Mouse (Mus musculus): ENCODE data around the gene Fgb. TPM values are rescaled to one million over a fixed set of nuclear protein-coding genes. Genes with fewer than 3 reads are reported as not detected.

The Fgb gene
- total RNA-seq, 2 experiments from 2014 or later: not detected

- no peak for DNase-seq (ENCODE audit: low spot score in 2 of 2)
Observed at GRCm38 (mm10) chr3:83030331-83030730, 19.3 kb downstream of the Fgb start.

GRCm38 (mm10) chr3:83027546-83028251 lies 22.0 kb downstream of the Fgb start:
- no peak for DNase-seq (ENCODE audit: low spot score in 2 of 2)

GRCm38 (mm10) chr3:83025475-83026301 lies 24.0 kb downstream of the Fgb start, which contains the start of gene Fga:
Gene Fga, plus strand, starts transcription at chr3:83026076.
- DNase-seq (ENCODE audit: low spot score in 2 of 2): no peak

GRCm38 (mm10) chr3:83025036-83025435 lies 24.6 kb downstream of the Fgb start:
- DNase-seq (ENCODE audit: low spot score in 2 of 2): no peak

- DNase-seq (ENCODE audit: low spot score in 2 of 2): no peak
Observed at GRCm38 (mm10) chr3:83021176-83021575, 28.5 kb downstream of the Fgb start.

- no peak for DNase-seq (ENCODE audit: low spot score in 2 of 2)
Observed at GRCm38 (mm10) chr3:83020387-83020786, 29.3 kb downstream of the Fgb start.

GRCm38 (mm10) chr3:83016236-83016635 lies 33.4 kb downstream of the Fgb start:
- no peak for DNase-seq (ENCODE audit: low spot score in 2 of 2)

GRCm38 (mm10) chr3:83013951-83014350 lies 35.7 kb downstream of the Fgb start:
- DNase-seq (ENCODE audit: low spot score in 2 of 2): no peak

GRCm38 (mm10) chr3:83012636-83013035 lies 37.0 kb downstream of the Fgb start:
- no peak for DNase-seq (ENCODE audit: low spot score in 2 of 2)

GRCm38 (mm10) chr3:83011565-83011964 lies 38.1 kb downstream of the Fgb start:
- DNase-seq (ENCODE audit: low spot score in 2 of 2): no peak

GRCm38 (mm10) chr3:83011136-83011535 lies 38.5 kb downstream of the Fgb start:
- no peak for DNase-seq (ENCODE audit: low spot score in 2 of 2)

- DNase-seq (ENCODE audit: low spot score in 2 of 2): no peak
Observed at GRCm38 (mm10) chr3:83010291-83010690, 39.4 kb downstream of the Fgb start.

- no peak for DNase-seq (ENCODE audit: low spot score in 2 of 2)
Observed at GRCm38 (mm10) chr3:83007557-83007956, 42.1 kb downstream of the Fgb start, which contains the start of gene Fgg. Gene Fgg, plus strand, starts transcription at chr3:83007724.

GRCm38 (mm10) chr3:83004801-83005200 lies 44.9 kb downstream of the Fgb start:
- DNase-seq (ENCODE audit: low spot score in 2 of 2): no peak

GRCm38 (mm10) chr3:83003068-83003467 lies 46.6 kb downstream of the Fgb start:
- no peak for DNase-seq (ENCODE audit: low spot score in 2 of 2)

GRCm38 (mm10) chr3:83002191-83002590 lies 47.5 kb downstream of the Fgb start:
- DNase-seq (ENCODE audit: low spot score in 2 of 2): peak; percentile 50 to 53

GRCm38 (mm10) chr3:82999995-83000394 lies 49.7 kb downstream of the Fgb start:
- DNase-seq (ENCODE audit: low spot score in 2 of 2): no peak

GRCm38 (mm10) chr3:82998772-82999463 lies 50.7 kb downstream of the Fgb start:
- peak; percentile 42 to 60 for DNase-seq (ENCODE audit: low spot score in 2 of 2)

GRCm38 (mm10) chr3:82996656-82997055 lies 53.0 kb downstream of the Fgb start:
- DNase-seq (ENCODE audit: low spot score in 2 of 2): no peak

- DNase-seq (ENCODE audit: low spot score in 2 of 2): peak; percentile 26 to 42
Observed at GRCm38 (mm10) chr3:82995368-82995767, 54.3 kb downstream of the Fgb start.

- DNase-seq (ENCODE audit: low spot score in 2 of 2): no peak
Observed at GRCm38 (mm10) chr3:82992956-82993355, 56.7 kb downstream of the Fgb start.

GRCm38 (mm10) chr3:82991963-82992362 lies 57.7 kb downstream of the Fgb start:
- no peak for DNase-seq (ENCODE audit: low spot score in 2 of 2)
